Mouse (Mus musculus): ENCODE measurements at regions not wholly inside any gene's neighbourhood (a gene's known extent, or its start where the extent isn't known, plus 50 kb on each side); places are given as distances from the start of the nearest gene placed in this dataset.

DNA sequence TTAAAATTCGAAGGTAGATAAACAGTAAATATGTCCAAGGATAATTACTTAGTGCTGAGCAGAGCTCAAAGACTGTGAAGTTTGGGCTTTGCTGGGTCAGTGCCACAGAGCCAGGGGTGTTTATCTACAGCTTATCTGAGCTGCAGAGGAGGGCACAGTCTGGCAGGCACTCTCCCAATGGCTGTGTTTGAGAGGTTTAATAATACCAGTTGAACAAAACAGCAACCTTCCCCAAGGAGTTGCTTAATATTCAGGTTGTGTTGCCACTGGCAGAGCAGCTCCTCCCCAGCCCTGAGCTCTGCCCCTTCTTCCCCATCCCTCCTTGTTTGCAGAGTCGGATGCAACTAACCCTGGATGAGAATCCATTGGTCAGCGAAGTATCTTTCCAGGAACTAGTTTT, 173.0 kb upstream of the Glra1 start:
- TF ChIP-seq USF1 (IDR thresholded peaks at IDR 0.05; ENCODE audit: low read depth), result no peak
- TF ChIP-seq POLR2A (IDR thresholded peaks at IDR 0.05; ENCODE audit: insufficient read length, low read depth), result no peak
- TF ChIP-seq MAX (IDR thresholded peaks at IDR 0.05; ENCODE audit: low read depth), result no peak
- TF ChIP-seq TCF12 (IDR thresholded peaks at IDR 0.05; ENCODE audit: insufficient read depth, poor library complexity, severe bottlenecking), result no peak
- TF ChIP-seq POLR2AphosphoS2 (IDR thresholded peaks at IDR 0.05; ENCODE audit: insufficient read length, low read depth), result no peak
- no peak for TF ChIP-seq MYOD1 (IDR thresholded peaks at IDR 0.05; ENCODE audit: control insufficient read depth in 1 of 3, insufficient read length in 2 of 3, low read depth in 2 of 3)
- TF ChIP-seq MYOG (IDR thresholded peaks at IDR 0.05; ENCODE audit: control insufficient read depth in 1 of 3, insufficient read depth in 1 of 3, insufficient read length in 2 of 3, low read depth in 2 of 3), result no peak

Data from myocyte (in vitro differentiated cells).